Mouse (Mus musculus): Measurements from ENCODE around the gene Rgl1.

The Rgl1 gene

GRCm38 (mm10) chr1:152613158-152613857 is 152.8 kb downstream of the Rgl1 start:
- no peak for DNase-seq

GRCm38 (mm10) chr1:152612535-152613157 is 153.5 kb downstream of the Rgl1 start:
- peak; percentile 77 for DNase-seq

GRCm38 (mm10) chr1:152609547-152609946 is 156.6 kb downstream of the Rgl1 start:
- no peak for DNase-seq

- DNase-seq, result no peak
Observed at GRCm38 (mm10) chr1:152609006-152609405, 157.1 kb downstream of the Rgl1 start.

- DNase-seq, result peak; percentile 72
Observed at GRCm38 (mm10) chr1:152607765-152608164, 158.4 kb downstream of the Rgl1 start.

GRCm38 (mm10) chr1:152606727-152607126 is 159.4 kb downstream of the Rgl1 start:
- DNase-seq, result no peak

- DNase-seq, result no peak
Observed at GRCm38 (mm10) chr1:152605895-152606625, 160.1 kb downstream of the Rgl1 start.

- no peak for DNase-seq
Observed at GRCm38 (mm10) chr1:152604147-152604546, 162.0 kb downstream of the Rgl1 start.

GRCm38 (mm10) chr1:152603628-152604027 is 162.5 kb downstream of the Rgl1 start:
- DNase-seq, result no peak

GRCm38 (mm10) chr1:152600494-152600893 is 165.7 kb downstream of the Rgl1 start:
- no peak for DNase-seq

- peak; percentile 55 for DNase-seq
Observed at GRCm38 (mm10) chr1:152599347-152599746, 166.8 kb downstream of the Rgl1 start.

- no peak for DNase-seq
Observed at GRCm38 (mm10) chr1:152594690-152595089, 171.5 kb downstream of the Rgl1 start.

- no peak for DNase-seq
Observed at GRCm38 (mm10) chr1:152593831-152594549, 172.2 kb downstream of the Rgl1 start.

- no peak for DNase-seq
Observed at GRCm38 (mm10) chr1:152593382-152593781, 172.8 kb downstream of the Rgl1 start.

GRCm38 (mm10) chr1:152592609-152593008 is 173.5 kb downstream of the Rgl1 start:
- no peak for DNase-seq

GRCm38 (mm10) chr1:152591746-152592498 is 174.2 kb downstream of the Rgl1 start:
- no peak for DNase-seq

- DNase-seq, result no peak
Observed at GRCm38 (mm10) chr1:152590321-152590720, 175.8 kb downstream of the Rgl1 start.

GRCm38 (mm10) chr1:152589331-152589935 is 176.7 kb downstream of the Rgl1 start:
- DNase-seq, result peak; percentile 87

- DNase-seq, result no peak
Observed at GRCm38 (mm10) chr1:152587431-152587830, 178.7 kb downstream of the Rgl1 start.

- DNase-seq, result no peak
Observed at GRCm38 (mm10) chr1:152585385-152585984, 180.7 kb downstream of the Rgl1 start.

- no peak for DNase-seq
Observed at GRCm38 (mm10) chr1:152584933-152585332, 181.2 kb downstream of the Rgl1 start.

Data from kidney, adult 18-20 months (tissue).